Comparison of ENCODE assay signal across 12 mouse cellular contexts in genomic region chr3:45382032-45382755, GRCm38 (mm10). TPM values are rescaled to one million over a fixed set of nuclear protein-coding genes. Genes with fewer than 3 reads are reported as not detected.
DNase-seq lines count a peak whose midpoint lies in the region; ATAC-seq lines count a peak whose summit lies in the region.
"Had no signal": no experiment of that assay in that cellular context is flagged by ENCODE, and none has a peak within 500 bp of the region (broad histone marks: within the 10 kb centered on the region; RNA-seq: fewer than 3 reads in every experiment).

No protein-coding gene starts in this region.

- no peaks in the 10 kb centered on the region for H3K9me3 ChIP-seq in limb, embryonic 13.5 days
- H3K9me3 ChIP-seq in stomach, embryonic 15.5 days: no peaks in the 10 kb centered on the region

- peak overlapping the region; percentile 70; the same call in 1 of the 2 replicates for H3K9ac ChIP-seq in limb, embryonic 13.5 days
- H3K9ac ChIP-seq in stomach, embryonic 15.5 days: no peak overlapping the region

- no peak for ATAC-seq in limb, embryonic 13.5 days (ENCODE audit: low FRiP score, low read depth)
- ATAC-seq in stomach, embryonic 15.5 days (ENCODE audit: insufficient read depth, low FRiP score, low read depth): no peak
- ATAC-seq in frontal cortex, adult (ENCODE audit: low TSS enrichment): no peak
- ATAC-seq in megakaryocyte, adult 5-6 weeks (ENCODE audit: poor library complexity, severe bottlenecking): no peak
- ATAC-seq: Patski had no signal

- peak overlapping the region; percentile 65 for H3K4me3 ChIP-seq in limb, embryonic 13.5 days
- peak overlapping the region; percentile 56 for H3K4me3 ChIP-seq in stomach, embryonic 15.5 days (replicated peaks)
- H3K4me3 ChIP-seq: myocyte had no signal

- H3K27me3 ChIP-seq in limb, embryonic 13.5 days: peaks cover 34% of the 10 kb centered on the region
- H3K27me3 ChIP-seq in stomach, embryonic 15.5 days (replicated peaks): peaks cover 30% of the 10 kb centered on the region

- no peaks in the 10 kb centered on the region for H3K36me3 ChIP-seq in limb, embryonic 13.5 days
- H3K36me3 ChIP-seq in stomach, embryonic 15.5 days: no peaks in the 10 kb centered on the region

- peaks cover 32% of the 10 kb centered on the region for H3K4me1 ChIP-seq in limb, embryonic 13.5 days
- peaks cover 37% of the 10 kb centered on the region for H3K4me1 ChIP-seq in stomach, embryonic 15.5 days

- peak; percentile 22 to 23 for DNase-seq in cerebellum, postnatal 10 days
- no peak for DNase-seq in cerebellum, adult 18-20 months
- DNase-seq in right cerebral cortex, postnatal 4 days: peak; percentile 12
- no peak for DNase-seq in right cerebral cortex, adult 18-20 months
- DNase-seq: kidney, adult 11 months had no signal

- 20% methylated on average over 4 of the region's 4 CpGs for WGBS in limb, embryonic 13.5 days
- WGBS in stomach, embryonic 15.5 days: 40% methylated on average over 4 of the region's 4 CpGs

- peak overlapping the region; percentile 98 for H3K4me2 ChIP-seq in limb, embryonic 13.5 days (replicated peaks)
- peak overlapping the region; percentile 98 for H3K4me2 ChIP-seq in stomach, embryonic 15.5 days

- H3K27ac ChIP-seq in limb, embryonic 13.5 days: no peak overlapping the region
- H3K27ac ChIP-seq in stomach, embryonic 15.5 days: no peak overlapping the region

RNA-seq across cellular contexts. Expression of gene Pcdh10, which starts 4.0 kb away (rescaled TPM):
- polyA plus RNA-seq in limb, embryonic 13.5 days (2015; fragmentation: Nextera tagmentation; extraction: Ambion mirVana): 6.9 and 7.2 TPM in 2 replicates
- 0.96 and 1.2 TPM in 2 replicates for polyA plus RNA-seq in stomach, embryonic 15.5 days (2015; fragmentation: Nextera tagmentation; extraction: Ambion mirVana)
- not detected in 2 replicates for total RNA-seq in megakaryocyte, adult 5-6 weeks (2015)
- total RNA-seq in megakaryocyte, adult 5-6 weeks (2017): not detected in 2 replicates
- total RNA-seq: liver, adult 2 months had no signal
- polyA plus RNA-seq: liver, adult 2 months; myocyte had no signal

Comparison
In these comparisons a context has a peak if more than half of its experiments do, and no peak if none do; other contexts are left out.
1. DNase-seq: peak in cerebellum, postnatal 10 days (2 of 2) and right cerebral cortex, postnatal 4 days (single experiment); none in cerebellum, adult 18-20 months (0 of 2) and right cerebral cortex, adult 18-20 months (single experiment).